Mouse (Mus musculus) urinary bladder, postnatal 36 days (tissue): ENCODE results near the gene Arsa.
"Not testable (repeated sequence)": the region's sequence is repeated elsewhere in the genome, so short reads cannot be mapped to it uniquely, and the experiment has no call there.

Source experiments
- DNase-seq, 2 experiments: peaks; one replicate each; pipeline ENCODE4 v3.0.0; 2022; ENCODE audit warnings: low spot score in 2 of 2, mixed read lengths in 1 of 2

The Arsa gene

GRCm38 (mm10) chr15:89455642-89456041 lies 21.6 kb downstream of the Arsa start:
- DNase-seq = no peak

GRCm38 (mm10) chr15:89454857-89455256 lies 22.4 kb downstream of the Arsa start:
- no peak for DNase-seq

GRCm38 (mm10) chr15:89453865-89454478 lies 23.3 kb downstream of the Arsa start, which contains the start of gene Mapk8ip2:
Gene Mapk8ip2 (plus strand): TSS chr15:89453913.
- DNase-seq = no peak

GRCm38 (mm10) chr15:89452906-89453864 lies 24.0 kb downstream of the Arsa start:
- peak; percentile 45 to 58 for DNase-seq

- no peak for DNase-seq
Observed at GRCm38 (mm10) chr15:89442486-89443070, 34.6 kb downstream of the Arsa start.

- DNase-seq = no peak
Observed at GRCm38 (mm10) chr15:89435878-89436277, 41.3 kb downstream of the Arsa start.

- no peak for DNase-seq
Observed at GRCm38 (mm10) chr15:89434136-89434535, 43.1 kb downstream of the Arsa start.

GRCm38 (mm10) chr15:89432946-89433345 lies 44.3 kb downstream of the Arsa start:
- no peak for DNase-seq

- DNase-seq = no peak
Observed at GRCm38 (mm10) chr15:89431806-89432205, 45.4 kb downstream of the Arsa start.

GRCm38 (mm10) chr15:89431271-89431670 lies 46.0 kb downstream of the Arsa start:
- DNase-seq = no peak

GRCm38 (mm10) chr15:89430771-89431170 lies 46.5 kb downstream of the Arsa start:
- DNase-seq = not testable (repeated sequence)

GRCm38 (mm10) chr15:89430341-89430740 lies 46.9 kb downstream of the Arsa start:
- no peak for DNase-seq

GRCm38 (mm10) chr15:89429352-89430221 lies 47.6 kb downstream of the Arsa start, which contains the start of the genes C730034F03Rik, Gm44502 and Chkb:
Gene C730034F03Rik (plus strand): TSS chr15:89429589.
Gene Gm44502 (minus strand): TSS chr15:89429696.
Gene Chkb (minus strand): TSS chr15:89429908.
- peak; percentile 88 to 92 for DNase-seq

- DNase-seq = no peak
Observed at GRCm38 (mm10) chr15:89428821-89429351, 48.3 kb downstream of the Arsa start.

- DNase-seq = no peak
Observed at GRCm38 (mm10) chr15:89428136-89428790, 49.0 kb downstream of the Arsa start.

- DNase-seq = no peak
Observed at GRCm38 (mm10) chr15:89426716-89427115, 50.5 kb downstream of the Arsa start.

GRCm38 (mm10) chr15:89425711-89426121 lies 51.5 kb downstream of the Arsa start, which contains the start of gene Cpt1b:
Gene Cpt1b (minus strand): TSS chr15:89425863.
- peak in 1 of 2 experiments; percentile 15 for DNase-seq

- DNase-seq = no peak
Observed at GRCm38 (mm10) chr15:89424621-89425020, 52.6 kb downstream of the Arsa start.
